Mouse (Mus musculus): ENCODE measurements around the gene Thrb. TPM values are rescaled to one million over a fixed set of nuclear protein-coding genes. Genes with fewer than 3 reads are reported as not detected.

The Thrb gene
- polyA plus RNA-seq, 1 experiment from 2014 or later, result 0.70 TPM

DNA sequence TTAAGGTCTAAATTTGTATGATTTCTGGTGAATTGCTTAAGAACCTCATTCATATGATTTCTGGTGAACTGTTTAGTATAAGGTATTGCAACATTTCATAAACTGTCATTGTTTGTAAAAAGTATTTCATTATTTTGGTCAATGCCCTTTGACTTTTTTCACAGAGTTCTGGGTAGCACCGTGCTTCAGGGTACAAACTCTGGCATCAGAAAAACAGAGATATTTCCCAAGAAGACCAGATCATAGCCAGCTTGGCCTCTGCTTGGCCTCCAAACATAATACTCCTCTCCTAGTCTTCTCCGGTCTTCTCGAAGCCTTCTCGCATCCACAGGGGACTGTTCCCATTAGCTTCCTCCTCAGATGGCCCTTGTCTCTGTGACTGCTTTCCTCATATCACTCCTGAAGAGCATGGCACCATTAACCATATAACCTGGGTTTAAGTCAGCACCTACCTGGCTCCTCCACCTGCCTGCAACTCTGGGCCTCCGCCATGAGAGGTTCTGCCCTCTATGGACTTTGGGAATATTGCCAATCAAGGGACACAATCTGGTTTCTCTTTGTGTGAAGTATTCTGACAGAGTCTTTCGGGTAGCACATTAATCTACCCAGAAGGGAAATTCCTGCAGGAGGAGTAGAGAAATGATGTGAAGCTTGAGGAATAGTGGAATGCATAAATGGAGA is 239.8 kb downstream of the Thrb start:
- H3K4me2 ChIP-seq, result no peak overlapping the region
- no peaks in the 10 kb centered on the region for H3K9me3 ChIP-seq (ENCODE audit: low read depth, low read length)
- no peak for DNase-seq
- no peak for ATAC-seq (ENCODE audit: insufficient read depth)
- no peak overlapping the region for H3K9ac ChIP-seq
- H3K4me3 ChIP-seq (ENCODE audit: low read depth, low read length), result no peak overlapping the region
- H3K36me3 ChIP-seq (ENCODE audit: insufficient read depth), result no peaks in the 10 kb centered on the region
- H3K27me3 ChIP-seq (ENCODE audit: insufficient read depth, low read length), result no peaks in the 10 kb centered on the region
- TF ChIP-seq CTCF (IDR thresholded peaks at IDR 0.05; ENCODE audit: low read depth), result no peak
- no peak overlapping the region for H3K27ac ChIP-seq (ENCODE audit: low read depth)
- no peaks in the 10 kb centered on the region for H3K4me1 ChIP-seq (ENCODE audit: insufficient read depth)
- 78% methylated on average over 6 of the region's 6 CpGs for WGBS

DNA sequence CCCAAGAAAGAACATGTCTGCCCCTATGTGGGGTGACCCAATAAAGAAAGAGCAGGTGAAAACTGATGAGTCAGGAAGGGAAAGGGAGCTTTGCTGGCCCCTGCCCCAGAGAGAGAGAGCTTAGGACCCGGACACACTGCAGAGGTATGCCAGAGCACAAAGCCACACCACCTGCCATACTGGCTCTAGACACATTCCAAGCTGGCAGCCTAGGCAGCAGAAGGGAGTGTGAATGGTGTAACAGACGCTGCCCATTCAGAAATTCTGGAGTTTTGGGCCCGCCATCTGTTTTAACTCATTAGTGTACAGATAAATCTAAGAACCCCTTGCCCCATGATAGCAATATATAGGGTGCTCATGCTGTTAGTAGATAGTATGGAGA is 240.3 kb downstream of the Thrb start:
- Histone ChIP-seq H3K4me2 (no peak overlapping the region), H3K4me3 (ENCODE audit: low read depth, low read length) (no peak overlapping the region), H3K9ac (no peak overlapping the region), H3K4me1 (ENCODE audit: insufficient read depth) (no peaks in the 10 kb centered on the region), H3K27ac (ENCODE audit: low read depth) (no peak overlapping the region), H3K36me3 (ENCODE audit: insufficient read depth) (no peaks in the 10 kb centered on the region), H3K27me3 (ENCODE audit: insufficient read depth, low read length) (no peaks in the 10 kb centered on the region), H3K9me3 (ENCODE audit: low read depth, low read length) (no peaks in the 10 kb centered on the region)
- DNase-seq (no peak), ATAC-seq (ENCODE audit: insufficient read depth) (no peak)
- no peak for TF ChIP-seq CTCF (IDR thresholded peaks at IDR 0.05; ENCODE audit: low read depth)
- 55% methylated on average over 3 of the region's 3 CpGs for WGBS

DNA sequence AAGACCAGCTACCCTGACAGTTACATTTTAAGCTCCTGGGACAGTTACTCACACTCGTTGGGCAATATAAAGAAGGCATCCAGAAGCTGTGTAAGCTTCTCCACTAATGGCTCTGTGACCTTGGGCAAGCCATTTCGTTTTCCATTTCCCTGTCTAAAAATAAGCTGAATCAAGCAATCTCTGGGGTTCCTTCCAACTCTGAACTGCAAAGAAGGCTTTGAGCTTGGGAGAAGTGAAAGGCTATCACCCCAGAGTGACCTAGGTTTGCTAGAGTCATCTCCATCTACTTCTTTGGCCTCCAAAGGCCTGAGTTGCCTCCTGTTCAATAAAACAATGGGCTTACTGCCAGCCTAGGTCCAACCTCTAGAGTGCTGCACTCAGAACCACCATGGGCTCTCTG is 242.4 kb downstream of the Thrb start:
- no peak for ATAC-seq (ENCODE audit: insufficient read depth)
- Histone ChIP-seq H3K4me1 (ENCODE audit: insufficient read depth) (no peaks in the 10 kb centered on the region), H3K4me2 (no peak overlapping the region), H3K36me3 (ENCODE audit: insufficient read depth) (no peaks in the 10 kb centered on the region), H3K9ac (no peak overlapping the region), H3K27me3 (ENCODE audit: insufficient read depth, low read length) (no peaks in the 10 kb centered on the region), H3K9me3 (ENCODE audit: low read depth, low read length) (no peaks in the 10 kb centered on the region), H3K27ac (ENCODE audit: low read depth) (no peak overlapping the region), H3K4me3 (ENCODE audit: low read depth, low read length) (no peak overlapping the region)
- no peak for TF ChIP-seq CTCF (IDR thresholded peaks at IDR 0.05; ENCODE audit: low read depth)
- no peak for DNase-seq
- WGBS, result 71% methylated on average over 2 of the region's 2 CpGs

DNA sequence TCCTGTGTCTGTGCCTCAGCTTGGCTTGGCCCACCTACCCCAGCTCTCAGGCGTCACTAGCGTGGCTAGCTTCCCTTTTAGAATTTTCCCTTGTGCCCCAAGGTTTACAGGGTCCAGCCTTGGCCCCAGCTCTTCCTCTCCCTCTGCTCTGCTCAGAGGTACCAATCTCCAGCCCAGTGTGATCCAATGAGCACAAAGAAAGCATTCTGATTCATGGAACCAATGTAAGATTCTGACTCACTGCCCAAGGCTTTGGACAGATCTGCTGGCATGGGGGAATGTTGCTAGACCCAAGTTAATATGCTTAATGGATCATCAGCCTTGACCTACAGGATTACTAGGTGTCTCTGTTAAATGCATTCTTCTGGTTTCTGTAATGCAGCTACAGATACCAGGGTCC is 243.1 kb downstream of the Thrb start:
- DNase-seq (no peak), ATAC-seq (ENCODE audit: insufficient read depth) (no peak)
- H3K4me3 ChIP-seq (ENCODE audit: low read depth, low read length), result no peak overlapping the region
- H3K27ac ChIP-seq (ENCODE audit: low read depth), result no peak overlapping the region
- 73% methylated on average over 2 of the region's 2 CpGs for WGBS
- H3K9me3 ChIP-seq (ENCODE audit: low read depth, low read length), result no peaks in the 10 kb centered on the region
- H3K9ac ChIP-seq, result no peak overlapping the region
- no peak for TF ChIP-seq CTCF (IDR thresholded peaks at IDR 0.05; ENCODE audit: low read depth)
- no peaks in the 10 kb centered on the region for H3K27me3 ChIP-seq (ENCODE audit: insufficient read depth, low read length)
- no peaks in the 10 kb centered on the region for H3K4me1 ChIP-seq (ENCODE audit: insufficient read depth)
- H3K36me3 ChIP-seq (ENCODE audit: insufficient read depth), result no peaks in the 10 kb centered on the region
- no peak overlapping the region for H3K4me2 ChIP-seq

DNA sequence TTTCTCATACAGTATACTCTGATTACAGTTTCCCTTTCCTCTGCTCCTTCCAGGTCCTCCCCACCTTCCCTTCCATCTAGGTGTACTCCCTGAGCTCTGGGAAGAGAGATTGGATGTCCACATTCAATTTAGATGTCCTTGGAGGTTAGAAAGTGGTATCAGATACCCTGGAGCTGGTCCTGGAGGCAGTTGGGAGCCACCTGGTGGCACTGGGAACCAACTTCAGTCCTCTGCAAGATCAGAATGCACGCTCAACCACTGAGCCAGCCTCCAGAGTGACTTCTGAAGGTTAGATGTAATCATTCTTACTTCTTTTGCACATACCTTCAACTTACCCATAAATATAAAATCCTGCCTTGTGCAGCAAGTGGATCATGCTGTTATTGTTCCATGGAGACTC is 244.5 kb downstream of the Thrb start:
- peak; percentile 22 for DNase-seq
- H3K27ac ChIP-seq (ENCODE audit: low read depth), result no peak overlapping the region
- WGBS, result 46% methylated on average over 1 of the region's 1 CpGs
- no peak for ATAC-seq (ENCODE audit: insufficient read depth)
- no peaks in the 10 kb centered on the region for H3K9me3 ChIP-seq (ENCODE audit: low read depth, low read length)
- H3K36me3 ChIP-seq (ENCODE audit: insufficient read depth), result no peaks in the 10 kb centered on the region
- TF ChIP-seq CTCF (IDR thresholded peaks at IDR 0.05; ENCODE audit: low read depth), result peak; percentile 45; the same call in 1 of the 2 replicates
- no peak overlapping the region for H3K4me3 ChIP-seq (ENCODE audit: low read depth, low read length)
- no peaks in the 10 kb centered on the region for H3K4me1 ChIP-seq (ENCODE audit: insufficient read depth)
- no peaks in the 10 kb centered on the region for H3K27me3 ChIP-seq (ENCODE audit: insufficient read depth, low read length)
- no peak overlapping the region for H3K4me2 ChIP-seq
- H3K9ac ChIP-seq, result no peak overlapping the region

DNA sequence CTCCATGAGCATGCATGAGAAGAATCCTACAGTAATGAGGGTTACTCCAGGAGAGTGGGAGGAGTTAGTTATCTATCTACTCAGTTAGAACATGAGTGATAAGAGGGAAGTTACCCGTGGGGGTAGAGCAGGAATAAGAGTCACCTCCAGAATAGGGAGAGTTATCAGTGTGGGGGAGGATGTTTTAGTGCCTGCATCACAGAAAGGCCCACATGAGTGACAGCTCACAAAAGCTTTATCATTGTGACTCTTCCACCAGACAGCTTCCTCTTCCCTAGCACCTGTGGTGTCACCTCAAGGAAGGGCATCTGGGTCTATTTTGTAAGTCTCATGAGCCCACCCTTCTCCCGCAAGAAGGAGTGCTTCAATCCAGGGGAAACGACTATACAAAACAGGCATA is 245.6 kb downstream of the Thrb start:
- Histone ChIP-seq H3K4me1 (ENCODE audit: insufficient read depth) (no peaks in the 10 kb centered on the region), H3K27me3 (ENCODE audit: insufficient read depth, low read length) (no peaks in the 10 kb centered on the region), H3K9ac (no peak overlapping the region), H3K36me3 (ENCODE audit: insufficient read depth) (no peaks in the 10 kb centered on the region), H3K4me2 (no peak overlapping the region), H3K9me3 (ENCODE audit: low read depth, low read length) (no peaks in the 10 kb centered on the region), H3K4me3 (ENCODE audit: low read depth, low read length) (no peak overlapping the region), H3K27ac (ENCODE audit: low read depth) (no peak overlapping the region)
- 70% methylated on average over 3 of the region's 3 CpGs for WGBS
- no peak for ATAC-seq (ENCODE audit: insufficient read depth)
- DNase-seq, result no peak
- TF ChIP-seq CTCF (IDR thresholded peaks at IDR 0.05; ENCODE audit: low read depth), result no peak

DNA sequence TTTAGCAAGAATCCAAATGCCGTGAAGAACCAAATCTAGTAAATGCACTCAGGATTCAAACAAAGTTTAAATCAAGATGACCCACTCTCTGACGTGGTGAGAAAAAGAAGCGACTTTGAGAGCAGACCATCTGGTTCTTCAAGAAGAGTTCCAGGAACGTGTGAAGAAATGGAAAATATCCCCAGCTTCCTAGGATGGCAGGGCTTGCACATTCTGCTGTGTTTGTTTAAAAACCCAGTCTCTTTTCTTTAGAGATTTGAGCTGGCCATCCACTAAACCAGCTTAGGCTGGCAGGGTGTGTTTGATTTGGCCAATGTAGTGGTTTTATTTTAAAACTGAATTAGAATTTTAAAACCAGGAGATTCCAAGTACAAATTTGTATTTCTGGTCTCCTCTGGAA is 246.9 kb downstream of the Thrb start:
- WGBS, result 54% methylated on average over 4 of the region's 4 CpGs
- H3K9me3 ChIP-seq (ENCODE audit: low read depth, low read length), result no peaks in the 10 kb centered on the region
- DNase-seq, result no peak
- no peaks in the 10 kb centered on the region for H3K27me3 ChIP-seq (ENCODE audit: insufficient read depth, low read length)
- no peak for TF ChIP-seq CTCF (IDR thresholded peaks at IDR 0.05; ENCODE audit: low read depth)
- no peak for ATAC-seq (ENCODE audit: insufficient read depth)
- H3K36me3 ChIP-seq (ENCODE audit: insufficient read depth), result no peaks in the 10 kb centered on the region
- H3K9ac ChIP-seq, result no peak overlapping the region
- no peaks in the 10 kb centered on the region for H3K4me1 ChIP-seq (ENCODE audit: insufficient read depth)
- H3K4me3 ChIP-seq (ENCODE audit: low read depth, low read length), result no peak overlapping the region
- H3K4me2 ChIP-seq, result no peak overlapping the region
- H3K27ac ChIP-seq (ENCODE audit: low read depth), result no peak overlapping the region

DNA sequence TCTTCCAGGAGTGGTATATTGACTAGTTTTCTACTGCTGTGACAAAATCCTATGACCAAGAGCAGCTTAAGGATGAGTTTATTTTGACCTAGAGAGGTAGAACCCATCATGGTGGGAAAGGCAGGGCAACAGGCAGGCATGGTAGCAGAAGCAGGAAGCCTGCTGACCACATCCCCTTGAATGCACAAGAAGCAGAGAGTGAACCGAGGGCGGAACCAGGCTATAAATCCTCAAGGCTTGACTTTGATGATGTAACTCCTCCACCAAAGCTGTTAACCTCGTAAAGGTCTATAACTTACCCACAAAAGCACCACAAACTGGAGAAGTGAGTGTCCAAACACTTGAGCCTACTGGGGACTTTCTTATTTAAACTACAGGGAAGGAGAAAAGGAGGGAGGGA is 251.1 kb downstream of the Thrb start:
- 64% methylated on average over 3 of the region's 3 CpGs for WGBS
- no peaks in the 10 kb centered on the region for H3K27me3 ChIP-seq (ENCODE audit: insufficient read depth, low read length)
- no peak overlapping the region for H3K27ac ChIP-seq (ENCODE audit: low read depth)
- H3K36me3 ChIP-seq (ENCODE audit: insufficient read depth), result no peaks in the 10 kb centered on the region
- ATAC-seq (ENCODE audit: insufficient read depth) (no peak), DNase-seq (no peak)
- H3K9ac ChIP-seq, result no peak overlapping the region
- TF ChIP-seq CTCF (IDR thresholded peaks at IDR 0.05; ENCODE audit: low read depth), result no peak
- no peak overlapping the region for H3K4me3 ChIP-seq (ENCODE audit: low read depth, low read length)
- no peaks in the 10 kb centered on the region for H3K9me3 ChIP-seq (ENCODE audit: low read depth, low read length)
- H3K4me1 ChIP-seq (ENCODE audit: insufficient read depth), result no peaks in the 10 kb centered on the region
- no peak overlapping the region for H3K4me2 ChIP-seq
